Mouse (Mus musculus): ENCODE measurements around the gene Ly6g6e.
A peak's percentile ranks its signal among the peaks of the same experiment; 100 is the strongest.

Ly6g6e gene

GRCm38 (mm10) chr17:35071454-35071853 lies 5.2 kb upstream of the Ly6g6e start:
- no peak for DNase-seq (ENCODE audit: low spot score in 2 of 2)

GRCm38 (mm10) chr17:35074097-35074496 lies 2.6 kb upstream of the Ly6g6e start:
- DNase-seq (ENCODE audit: low spot score in 2 of 2) = no peak

- no peak for DNase-seq (ENCODE audit: low spot score in 2 of 2)
These were observed 583 bp downstream of the Ly6g6e start for GRCm38 (mm10) chr17:35077285-35077684.

- no peak for DNase-seq (ENCODE audit: low spot score in 2 of 2)
These were observed 1.1 kb downstream of the Ly6g6e start, which contains the start of gene Ly6g6d for GRCm38 (mm10) chr17:35077786-35078233. Ly6g6d (minus strand) TSS chr17:35078065.

- no peak for DNase-seq (ENCODE audit: low spot score in 2 of 2)
These were observed 3.1 kb downstream of the Ly6g6e start for GRCm38 (mm10) chr17:35079778-35080177.

- no peak for DNase-seq (ENCODE audit: low spot score in 2 of 2)
These were observed 3.5 kb downstream of the Ly6g6e start for GRCm38 (mm10) chr17:35080248-35080647.

- no peak for DNase-seq (ENCODE audit: low spot score in 2 of 2)
These were observed 4.0 kb downstream of the Ly6g6e start for GRCm38 (mm10) chr17:35080710-35081109.

GRCm38 (mm10) chr17:35082841-35083576 lies 6.3 kb downstream of the Ly6g6e start:
- DNase-seq (ENCODE audit: low spot score in 2 of 2) = no peak

GRCm38 (mm10) chr17:35083929-35084497 lies 7.3 kb downstream of the Ly6g6e start:
- DNase-seq (ENCODE audit: low spot score in 2 of 2) = no peak

GRCm38 (mm10) chr17:35085208-35085865 lies 8.6 kb downstream of the Ly6g6e start, which contains the start of gene Ly6g6f:
Ly6g6f (minus strand) TSS chr17:35085610.
- no peak for DNase-seq (ENCODE audit: low spot score in 2 of 2)

GRCm38 (mm10) chr17:35088151-35088550 lies 11.4 kb downstream of the Ly6g6e start:
- DNase-seq (ENCODE audit: low spot score in 2 of 2) = no peak

GRCm38 (mm10) chr17:35088825-35089644 lies 12.3 kb downstream of the Ly6g6e start, which contains the start of gene Abhd16a:
Abhd16a (plus strand) TSS chr17:35089263.
- DNase-seq (ENCODE audit: low spot score in 2 of 2) = peak; percentile 83 to 94

GRCm38 (mm10) chr17:35090166-35090932 lies 13.6 kb downstream of the Ly6g6e start:
- no peak for DNase-seq (ENCODE audit: low spot score in 2 of 2)

GRCm38 (mm10) chr17:35092403-35093198 lies 15.9 kb downstream of the Ly6g6e start:
- no peak for DNase-seq (ENCODE audit: low spot score in 2 of 2)

- no peak for DNase-seq (ENCODE audit: low spot score in 2 of 2)
These were observed 18.0 kb downstream of the Ly6g6e start for GRCm38 (mm10) chr17:35094475-35095365.

GRCm38 (mm10) chr17:35096597-35096996 lies 19.9 kb downstream of the Ly6g6e start:
- no peak for DNase-seq (ENCODE audit: low spot score in 2 of 2)

- DNase-seq (ENCODE audit: low spot score in 2 of 2) = peak; percentile 52 to 55
These were observed 20.5 kb downstream of the Ly6g6e start for GRCm38 (mm10) chr17:35097164-35097655.

- DNase-seq (ENCODE audit: low spot score in 2 of 2) = no peak
These were observed 23.6 kb downstream of the Ly6g6e start for GRCm38 (mm10) chr17:35100196-35100765.

GRCm38 (mm10) chr17:35101161-35101560 lies 24.5 kb downstream of the Ly6g6e start:
- no peak for DNase-seq (ENCODE audit: low spot score in 2 of 2)

Measured in left cerebral cortex, adult 9 months (tissue).